Mouse (Mus musculus): Measurements from ENCODE around the gene Rps6ka1.
"Not testable (repeated sequence)": the region's sequence is repeated elsewhere in the genome, so short reads cannot be mapped to it uniquely, and the experiment has no call there.

GRCm38 (mm10) chr4:133841756-133842483 lies 45.7 kb downstream of the Rps6ka1 start:
- not testable (repeated sequence) for TF ChIP-seq POLR2A (IDR thresholded peaks at IDR 0.05; ENCODE audit: extremely low read depth, insufficient read depth, low read length); CTCF (IDR thresholded peaks at IDR 0.05; ENCODE audit: low read depth, low read length)
